Mouse (Mus musculus): ENCODE results near the gene Pxylp1. TPM values are rescaled to one million over a fixed set of nuclear protein-coding genes. Genes with fewer than 3 reads are reported as not detected.

Gene Pxylp1
- polyA plus RNA-seq, 1 experiment from 2014 or later = 6.5 TPM

DNA sequence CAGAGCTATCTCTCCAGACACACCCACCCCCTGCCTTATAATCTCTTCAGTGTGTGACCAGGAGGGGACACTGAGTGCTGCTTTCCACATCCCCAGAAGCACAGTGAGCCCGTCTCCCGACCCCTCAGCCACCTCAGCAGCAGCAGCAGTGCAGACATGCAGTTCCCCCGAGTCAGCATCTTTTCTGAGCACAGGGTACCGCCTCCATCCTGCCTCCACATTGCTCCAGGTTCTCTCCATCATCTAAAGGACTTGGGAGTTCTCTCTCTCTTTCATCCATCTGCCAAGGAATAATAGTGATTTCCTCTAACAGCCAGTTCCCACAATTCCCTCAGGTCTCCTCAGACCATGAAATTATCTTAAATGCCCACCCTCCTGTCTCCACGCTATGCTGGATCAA lies 43.5 kb downstream of the Pxylp1 start:
- no peaks in the 10 kb centered on the region for H3K9me3 ChIP-seq (ENCODE audit: low read length)
- H3K4me1 ChIP-seq (ENCODE audit: insufficient read depth, low read depth, low read length) = no peaks in the 10 kb centered on the region
- TF ChIP-seq EP300 (IDR thresholded peaks at IDR 0.05) (no peak), CTCF (IDR thresholded peaks at IDR 0.05) (no peak)
- no peak for ATAC-seq
- no peaks in the 10 kb centered on the region for H3K27me3 ChIP-seq (replicated peaks; ENCODE audit: insufficient read depth, low read length)
- H3K4me2 ChIP-seq (replicated peaks; ENCODE audit: low read depth, low read length) = no peak overlapping the region
- H3K4me3 ChIP-seq (ENCODE audit: low read depth, low read length) = no peak overlapping the region
- H3K27ac ChIP-seq (ENCODE audit: low read length) = no peak overlapping the region
- no peak overlapping the region for H3K9ac ChIP-seq (replicated peaks; ENCODE audit: low read depth)
- no peaks in the 10 kb centered on the region for H3K36me3 ChIP-seq (ENCODE audit: insufficient read depth, low read length)
- 61% methylated on average over 5 of the region's 5 CpGs for WGBS
- no peak for DNase-seq (ENCODE audit: low spot score)

DNA sequence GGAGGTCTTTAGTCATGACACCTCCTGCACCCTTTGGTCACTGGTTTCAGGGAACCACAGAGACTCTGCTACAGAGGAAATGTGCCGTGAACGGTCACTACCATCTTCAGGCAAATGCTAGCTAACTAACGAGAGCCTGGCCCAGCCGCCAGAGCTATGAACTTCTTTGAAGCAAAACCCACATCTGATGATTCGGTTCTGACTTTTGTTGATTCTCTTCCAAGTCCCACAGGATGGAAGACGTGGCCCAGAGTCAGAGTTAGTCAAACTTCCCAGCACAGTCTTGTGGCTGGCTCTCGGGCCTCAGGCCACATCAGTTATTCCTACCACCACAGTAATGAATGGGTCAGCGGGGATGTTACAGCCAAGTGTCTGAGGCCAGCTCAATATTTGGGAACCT lies 46.1 kb downstream of the Pxylp1 start:
- Histone ChIP-seq H3K9me3 (ENCODE audit: low read length) (no peaks in the 10 kb centered on the region), H3K9ac (replicated peaks; ENCODE audit: low read depth) (no peak overlapping the region), H3K4me3 (ENCODE audit: low read depth, low read length) (no peak overlapping the region), H3K4me1 (ENCODE audit: insufficient read depth, low read depth, low read length) (no peaks in the 10 kb centered on the region), H3K36me3 (ENCODE audit: insufficient read depth, low read length) (no peaks in the 10 kb centered on the region), H3K27me3 (replicated peaks; ENCODE audit: insufficient read depth, low read length) (no peaks in the 10 kb centered on the region), H3K27ac (ENCODE audit: low read length) (no peak overlapping the region), H3K4me2 (replicated peaks; ENCODE audit: low read depth, low read length) (no peak overlapping the region)
- WGBS = 89% methylated on average over 8 of the region's 8 CpGs
- ATAC-seq (no peak), DNase-seq (ENCODE audit: low spot score) (no peak)
- TF ChIP-seq EP300 (IDR thresholded peaks at IDR 0.05) (no peak), CTCF (IDR thresholded peaks at IDR 0.05) (no peak)

DNA sequence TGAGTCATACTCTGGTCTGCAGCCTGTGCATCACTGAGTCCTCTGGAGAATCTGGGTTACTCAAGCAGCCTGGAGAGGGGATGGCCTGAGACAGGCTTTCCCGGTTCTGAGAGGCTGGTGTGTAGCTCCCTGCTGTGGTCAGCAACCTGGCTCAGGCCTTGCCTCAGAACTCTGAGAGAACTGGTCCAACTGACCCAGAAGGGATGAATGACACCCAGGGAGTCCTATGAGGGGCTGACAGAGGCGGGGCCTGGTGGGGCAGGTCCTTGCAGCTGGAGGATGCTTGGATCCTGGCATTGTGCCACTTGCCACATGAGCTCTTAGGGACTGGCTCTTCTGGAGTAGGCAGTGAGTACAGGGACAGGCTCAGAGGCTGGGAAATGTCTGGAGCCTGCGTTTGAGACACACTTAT lies 47.7 kb downstream of the Pxylp1 start:
- Histone ChIP-seq H3K27me3 (replicated peaks; ENCODE audit: insufficient read depth, low read length) (no peaks in the 10 kb centered on the region), H3K4me3 (ENCODE audit: low read depth, low read length) (no peak overlapping the region), H3K27ac (ENCODE audit: low read length) (no peak overlapping the region), H3K9me3 (ENCODE audit: low read length) (no peaks in the 10 kb centered on the region), H3K9ac (replicated peaks; ENCODE audit: low read depth) (no peak overlapping the region), H3K4me1 (ENCODE audit: insufficient read depth, low read depth, low read length) (no peaks in the 10 kb centered on the region), H3K4me2 (replicated peaks; ENCODE audit: low read depth, low read length) (no peak overlapping the region), H3K36me3 (ENCODE audit: insufficient read depth, low read length) (no peaks in the 10 kb centered on the region)
- DNase-seq (ENCODE audit: low spot score) (peak; percentile 86), ATAC-seq (peak; percentile 93)
- TF ChIP-seq EP300 (IDR thresholded peaks at IDR 0.05) (no peak), CTCF (IDR thresholded peaks at IDR 0.05) (no peak)
- WGBS = 42% methylated on average over 3 of the region's 3 CpGs

GRCm38 (mm10) chr9:96839376-96839775 lies 53.1 kb downstream of the Pxylp1 start:
- no peak overlapping the region for H3K4me3 ChIP-seq (ENCODE audit: low read depth, low read length)
- no peaks in the 10 kb centered on the region for H3K27me3 ChIP-seq (replicated peaks; ENCODE audit: insufficient read depth, low read length)
- WGBS = 86% methylated on average over 5 of the region's 5 CpGs
- no peak overlapping the region for H3K9ac ChIP-seq (replicated peaks; ENCODE audit: low read depth)
- no peaks in the 10 kb centered on the region for H3K36me3 ChIP-seq (ENCODE audit: insufficient read depth, low read length)
- TF ChIP-seq EP300 (IDR thresholded peaks at IDR 0.05) (no peak), CTCF (IDR thresholded peaks at IDR 0.05) (no peak)
- ATAC-seq = no peak
- H3K4me2 ChIP-seq (replicated peaks; ENCODE audit: low read depth, low read length) = no peak overlapping the region
- DNase-seq (ENCODE audit: low spot score) = no peak
- no peaks in the 10 kb centered on the region for H3K9me3 ChIP-seq (ENCODE audit: low read length)
- no peak overlapping the region for H3K27ac ChIP-seq (ENCODE audit: low read length)
- no peaks in the 10 kb centered on the region for H3K4me1 ChIP-seq (ENCODE audit: insufficient read depth, low read depth, low read length)

DNA sequence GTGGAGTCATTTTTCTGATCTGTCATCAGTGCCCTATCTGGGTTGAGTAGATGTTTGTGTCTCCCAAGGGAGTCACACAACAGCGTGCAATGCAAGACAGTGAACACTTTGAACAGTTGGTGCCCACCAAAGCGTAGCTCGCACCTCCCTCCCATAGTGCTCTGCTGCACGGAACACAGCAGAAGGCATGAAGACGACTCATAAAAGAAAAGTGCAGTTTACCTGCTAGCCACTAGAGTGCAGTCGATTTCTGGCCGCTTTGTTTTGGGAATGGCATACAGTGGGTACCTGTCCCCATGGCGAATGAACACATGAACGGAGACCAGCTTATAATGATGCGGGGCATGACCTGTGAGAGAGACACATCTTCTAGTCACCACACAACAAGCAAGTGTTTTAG lies 53.6 kb downstream of the Pxylp1 start:
- H3K9me3 ChIP-seq (ENCODE audit: low read length) = no peaks in the 10 kb centered on the region
- no peak for TF ChIP-seq EP300 (IDR thresholded peaks at IDR 0.05)
- TF ChIP-seq CTCF (IDR thresholded peaks at IDR 0.05) = peak; percentile 82
- H3K4me1 ChIP-seq (ENCODE audit: insufficient read depth, low read depth, low read length) = no peaks in the 10 kb centered on the region
- no peaks in the 10 kb centered on the region for H3K36me3 ChIP-seq (ENCODE audit: insufficient read depth, low read length)
- no peak overlapping the region for H3K27ac ChIP-seq (ENCODE audit: low read length)
- ATAC-seq (no peak), DNase-seq (ENCODE audit: low spot score) (peak; percentile 61)
- 36% methylated on average over 10 of the region's 10 CpGs for WGBS
- no peak overlapping the region for H3K4me2 ChIP-seq (replicated peaks; ENCODE audit: low read depth, low read length)
- no peaks in the 10 kb centered on the region for H3K27me3 ChIP-seq (replicated peaks; ENCODE audit: insufficient read depth, low read length)
- no peak overlapping the region for H3K9ac ChIP-seq (replicated peaks; ENCODE audit: low read depth)
- no peak overlapping the region for H3K4me3 ChIP-seq (ENCODE audit: low read depth, low read length)

DNA sequence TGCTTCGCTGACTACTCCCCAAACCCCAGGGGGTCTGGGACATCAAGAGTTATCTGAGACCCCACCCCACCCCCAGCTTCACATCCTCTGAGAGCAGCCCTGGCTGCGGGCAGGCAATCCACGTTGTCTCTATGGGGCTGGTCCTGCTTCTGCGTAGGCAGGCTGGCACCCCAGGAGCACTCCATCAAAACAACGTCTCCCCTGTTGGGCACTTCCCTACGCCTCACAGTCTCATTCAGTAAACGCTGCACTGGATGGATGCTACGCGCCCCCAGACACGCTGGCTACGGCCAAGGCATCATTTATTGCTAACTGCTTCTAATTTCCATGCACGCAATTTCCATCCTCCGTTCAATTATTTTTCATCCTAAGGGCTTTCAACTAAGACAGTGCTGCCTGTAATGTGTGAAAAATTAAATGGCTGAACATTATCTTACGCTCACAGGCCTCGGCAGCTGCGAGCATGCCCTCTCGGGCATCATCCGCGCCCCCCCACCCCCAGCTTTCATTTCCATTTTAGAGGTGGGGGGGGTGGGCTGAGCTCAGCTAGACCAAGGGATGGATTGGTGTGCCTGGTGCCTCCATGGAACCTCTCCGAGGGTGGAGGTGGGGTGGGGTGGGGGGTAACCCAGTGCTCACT lies 54.6 kb downstream of the Pxylp1 start:
- no peaks in the 10 kb centered on the region for H3K27me3 ChIP-seq (replicated peaks; ENCODE audit: insufficient read depth, low read length)
- ATAC-seq (no peak), DNase-seq (ENCODE audit: low spot score) (no peak)
- no peak overlapping the region for H3K27ac ChIP-seq (ENCODE audit: low read length)
- H3K36me3 ChIP-seq (ENCODE audit: insufficient read depth, low read length) = no peaks in the 10 kb centered on the region
- TF ChIP-seq CTCF (IDR thresholded peaks at IDR 0.05) (no peak), EP300 (IDR thresholded peaks at IDR 0.05) (no peak)
- H3K9me3 ChIP-seq (ENCODE audit: low read length) = no peaks in the 10 kb centered on the region
- no peak overlapping the region for H3K4me2 ChIP-seq (replicated peaks; ENCODE audit: low read depth, low read length)
- no peaks in the 10 kb centered on the region for H3K4me1 ChIP-seq (ENCODE audit: insufficient read depth, low read depth, low read length)
- H3K9ac ChIP-seq (replicated peaks; ENCODE audit: low read depth) = no peak overlapping the region
- H3K4me3 ChIP-seq (ENCODE audit: low read depth, low read length) = no peak overlapping the region
- 57% methylated on average over 20 of the region's 20 CpGs for WGBS

GRCm38 (mm10) chr9:96836984-96837383 lies 55.5 kb downstream of the Pxylp1 start:
- Histone ChIP-seq H3K4me1 (ENCODE audit: insufficient read depth, low read depth, low read length) (no peaks in the 10 kb centered on the region), H3K27ac (ENCODE audit: low read length) (no peak overlapping the region), H3K36me3 (ENCODE audit: insufficient read depth, low read length) (no peaks in the 10 kb centered on the region), H3K4me2 (replicated peaks; ENCODE audit: low read depth, low read length) (no peak overlapping the region), H3K4me3 (ENCODE audit: low read depth, low read length) (no peak overlapping the region), H3K9me3 (ENCODE audit: low read length) (no peaks in the 10 kb centered on the region), H3K9ac (replicated peaks; ENCODE audit: low read depth) (no peak overlapping the region), H3K27me3 (replicated peaks; ENCODE audit: insufficient read depth, low read length) (no peaks in the 10 kb centered on the region)
- TF ChIP-seq EP300 (IDR thresholded peaks at IDR 0.05) (no peak), CTCF (IDR thresholded peaks at IDR 0.05) (no peak)
- WGBS = 34% methylated on average over 8 of the region's 8 CpGs
- no peak for DNase-seq (ENCODE audit: low spot score)
- no peak for ATAC-seq
